Mouse (Mus musculus) brain, embryonic 14.5 days (tissue): ENCODE measurements around the gene Slc43a2.

ENCODE experiments used
- CTCF ChIP-seq: fragments of 200-500 bp; IDR thresholded peaks from 2 replicates; pipeline ENCODE4 v1.5.1; 2012; ENCODE audit warnings: inconsistent platforms, mild to moderate bottlenecking, moderate library complexity, borderline replicate concordance; ENCODE audit not compliant: insufficient read depth, insufficient read length; ENCODE audit errors: extremely low read depth
- POLR2A ChIP-seq: fragments of 200-500 bp; IDR thresholded peaks from 2 replicates; pipeline ENCODE4 v1.6.1; 2012; ENCODE audit warnings: mild to moderate bottlenecking, inconsistent platforms, borderline replicate concordance; ENCODE audit not compliant: poor library complexity, insufficient read depth, insufficient read length, severe bottlenecking; ENCODE audit errors: extremely low read depth

DNA sequence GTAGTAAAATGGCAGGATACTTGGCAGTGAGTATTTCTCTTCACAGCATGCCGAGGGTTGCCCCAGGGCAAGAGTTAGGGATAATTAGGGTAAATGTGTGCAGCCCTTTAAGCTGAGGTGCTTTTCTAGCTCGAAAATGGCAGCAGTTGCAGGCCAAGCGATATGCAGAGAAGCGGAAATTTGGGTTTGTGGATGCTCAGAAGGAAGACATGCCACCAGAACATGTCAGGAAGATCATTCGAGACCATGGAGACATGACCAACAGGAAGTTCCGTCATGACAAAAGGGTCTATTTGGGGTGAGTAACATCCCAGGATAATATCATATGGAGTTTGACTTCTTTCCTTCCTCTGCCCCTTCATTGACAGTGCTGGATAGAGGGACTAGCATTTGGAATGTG is 44.0 kb upstream of the Slc43a2 start:
- no peak for TF ChIP-seq POLR2A
- TF ChIP-seq CTCF, result no peak
